Mouse (Mus musculus) brown adipose tissue, adult 24 weeks (tissue): Measurements from ENCODE around the gene Odf3l2. TPM values are rescaled to one million over a fixed set of nuclear protein-coding genes. Genes with fewer than 3 reads are reported as not detected.

ENCODE experiments used
- H3K27ac ChIP-seq: fragments of 200-500 bp; replicated peaks from 2 replicates; pipeline ENCODE4 v1.5.1; 2012; ENCODE audit warnings: low read depth, mild to moderate bottlenecking, low read length
- H3K4me1 ChIP-seq: fragments of 200-500 bp; 2 replicates; pipeline ENCODE4 v1.6.1; 2012; ENCODE audit warnings: low read length, mixed read lengths; ENCODE audit not compliant: control insufficient read depth, insufficient read depth, insufficient read length
- H3K4me3 ChIP-seq: fragments of 200-500 bp; 2 replicates; pipeline ENCODE4 v1.5.1; 2012; ENCODE audit warnings: low read depth, mild to moderate bottlenecking, low read length, moderate library complexity; ENCODE audit not compliant: insufficient read depth
- polyA plus RNA-seq: library from polyadenylated mRNA; stranded (reverse); fragments of >200 nt; gene quantifications from 2 replicates; pipeline ENCODE4 v1.2.4, GENCODE M21; 2012; ENCODE audit not compliant: missing spikeins, insufficient read depth, insufficient read length

Gene Odf3l2
- polyA plus RNA-seq, 1 experiment, result not detected

- Histone ChIP-seq H3K4me3 (peak within 1 kb of the TSS; percentile 94), H3K27ac (peak within 1 kb of the TSS; percentile 97), H3K4me1 (peaks cover 11% of the 10 kb centered on the region; the same call in 1 of the 2 replicates)
Observed at GRCm38 (mm10) chr10:79681591-79682245, 36.2 kb upstream of the Odf3l2 start, which contains the start of gene Cdc34. Cdc34 (plus strand) TSS chr10:79682195.

- Histone ChIP-seq H3K4me1 (peaks cover 11% of the 10 kb centered on the region; the same call in 1 of the 2 replicates), H3K27ac (peak overlapping the region; percentile 73), H3K4me3 (peak overlapping the region; percentile 60)
Observed at GRCm38 (mm10) chr10:79680606-79681495, 35.3 kb upstream of the Odf3l2 start.

- Histone ChIP-seq H3K4me3 (no peak overlapping the region), H3K27ac (no peak overlapping the region), H3K4me1 (peaks cover 1% of the 10 kb centered on the region; the same call in 1 of the 2 replicates)
Observed at GRCm38 (mm10) chr10:79675346-79676035, 30.0 kb upstream of the Odf3l2 start.

- H3K4me1 ChIP-seq, result peaks cover 8% of the 10 kb centered on the region
- H3K4me3 ChIP-seq, result no peak overlapping the region
- H3K27ac ChIP-seq, result no peak overlapping the region
Observed at GRCm38 (mm10) chr10:79673054-79673453, 27.5 kb upstream of the Odf3l2 start.

GRCm38 (mm10) chr10:79672088-79672455, 26.5 kb upstream of the Odf3l2 start:
- Histone ChIP-seq H3K4me3 (no peak overlapping the region), H3K27ac (no peak overlapping the region), H3K4me1 (peaks cover 8% of the 10 kb centered on the region)

GRCm38 (mm10) chr10:79671396-79672087, 26.0 kb upstream of the Odf3l2 start:
- no peak overlapping the region for H3K4me3 ChIP-seq
- H3K4me1 ChIP-seq, result peaks cover 8% of the 10 kb centered on the region
- H3K27ac ChIP-seq, result no peak overlapping the region

GRCm38 (mm10) chr10:79670071-79670888, 24.7 kb upstream of the Odf3l2 start:
- Histone ChIP-seq H3K4me1 (peaks cover 8% of the 10 kb centered on the region), H3K4me3 (peak overlapping the region; percentile 78), H3K27ac (no peak overlapping the region)

- Histone ChIP-seq H3K4me3 (peak overlapping the region; percentile 78), H3K27ac (peak overlapping the region; percentile 79), H3K4me1 (peaks cover 8% of the 10 kb centered on the region)
Observed at GRCm38 (mm10) chr10:79669576-79670057, 24.1 kb upstream of the Odf3l2 start.

- Histone ChIP-seq H3K4me3 (peak within 1 kb of the TSS; percentile 78), H3K4me1 (peaks cover 8% of the 10 kb centered on the region), H3K27ac (peak within 1 kb of the TSS; percentile 92)
Observed at GRCm38 (mm10) chr10:79668771-79669575, 23.4 kb upstream of the Odf3l2 start, which contains the start of gene Tpgs1. Tpgs1 (plus strand) TSS chr10:79669369.

- Histone ChIP-seq H3K27ac (no peak overlapping the region), H3K4me1 (peaks cover 8% of the 10 kb centered on the region), H3K4me3 (no peak overlapping the region)
Observed at GRCm38 (mm10) chr10:79668076-79668475, 22.5 kb upstream of the Odf3l2 start.

GRCm38 (mm10) chr10:79666493-79666892, 21.0 kb upstream of the Odf3l2 start:
- Histone ChIP-seq H3K27ac (no peak overlapping the region), H3K4me3 (no peak overlapping the region), H3K4me1 (peaks cover 8% of the 10 kb centered on the region)

- peaks cover 2% of the 10 kb centered on the region for H3K4me1 ChIP-seq
- no peak overlapping the region for H3K4me3 ChIP-seq
- no peak overlapping the region for H3K27ac ChIP-seq
Observed at GRCm38 (mm10) chr10:79665051-79665450, 19.5 kb upstream of the Odf3l2 start.

GRCm38 (mm10) chr10:79664131-79664665, 18.7 kb upstream of the Odf3l2 start, which contains the start of gene Madcam1:
Madcam1 (plus strand) TSS chr10:79664559.
- H3K4me3 ChIP-seq, result no peak within 1 kb of the TSS
- H3K27ac ChIP-seq, result no peak within 1 kb of the TSS
- no peaks in the 10 kb centered on the region for H3K4me1 ChIP-seq
